Mouse (Mus musculus): ENCODE measurements around the gene App.

DNA sequence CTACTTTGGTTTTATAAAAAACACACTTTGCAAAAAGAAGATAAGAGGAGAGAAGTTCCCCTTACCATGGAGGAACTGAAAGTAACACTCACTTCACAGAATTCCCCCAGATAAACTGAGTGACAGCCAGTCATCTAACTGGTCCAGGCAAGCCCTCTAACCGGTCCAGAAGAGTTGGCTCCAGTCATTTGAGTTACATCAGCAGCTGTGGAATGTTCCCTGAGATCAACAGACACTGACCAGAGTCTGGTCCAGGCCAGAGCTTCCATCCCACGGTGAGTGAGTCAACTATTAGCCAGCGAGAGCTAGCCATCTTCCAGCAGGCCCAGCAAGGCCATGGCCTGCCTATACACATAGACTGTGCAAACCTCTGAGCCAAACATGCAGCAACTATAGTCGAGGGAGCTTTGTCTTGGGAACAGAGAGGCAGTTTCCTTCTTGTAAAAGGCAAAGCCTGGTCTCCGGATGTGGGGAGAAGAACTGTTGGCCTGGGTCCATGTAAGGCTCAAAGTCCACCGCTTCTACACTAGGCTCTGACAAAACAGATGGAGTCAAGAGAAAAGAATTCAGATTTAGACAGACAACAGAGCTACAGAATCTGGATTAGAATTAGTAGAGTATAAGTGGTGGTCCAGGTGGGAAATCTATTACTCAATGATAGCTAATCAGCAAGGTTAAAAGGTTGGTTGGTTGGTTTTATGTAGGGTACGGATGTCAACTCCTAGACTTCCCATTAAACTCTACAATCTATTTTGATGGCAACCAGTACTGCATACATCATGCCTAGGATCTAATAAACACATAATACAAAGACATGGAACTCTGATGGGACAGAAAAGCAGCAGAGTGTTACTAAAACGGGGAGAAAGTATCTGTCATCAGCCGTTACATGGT, 24.7 kb downstream of the App start:
- TF ChIP-seq CTCF (IDR thresholded peaks at IDR 0.05; ENCODE audit: borderline replicate concordance, control insufficient read depth, extremely low read depth, insufficient read depth, low read length, poor library complexity) (no peak), POLR2A (IDR thresholded peaks at IDR 0.05; ENCODE audit: control insufficient read depth, extremely low read depth, insufficient read depth, low read length, poor library complexity) (no peak)

Measured in thymus, adult 2 months (tissue).